Mouse (Mus musculus) hindbrain, embryonic 11.5 days (tissue): ENCODE results near the gene Tubb2b. TPM values are rescaled to one million over a fixed set of nuclear protein-coding genes. Genes with fewer than 3 reads are reported as not detected.

Source experiments
- polyA plus RNA-seq: library from polyadenylated mRNA; unstranded; fragments of >200 nt; fragmentation: Nextera tagmentation; extraction: Ambion mirVana; gene quantifications from 2 replicates; pipeline ENCODE4 v1.2.1, GENCODE M21; 2014

Tubb2b gene
- polyA plus RNA-seq, 1 experiment from 2014 or later, result 318 TPM

Other genes starting within 250 kb of the Tubb2b start
- gene Serpinb6c, start 224.8 kb downstream of the Tubb2b start, polyA plus RNA-seq, result 0.25 TPM in 1 of 2 replicates, not detected in the other
- gene Nqo2, start 165.8 kb downstream of the Tubb2b start, polyA plus RNA-seq, result 21.6 and 23.4 TPM in 2 replicates
- gene Ripk1, start 128.1 kb downstream of the Tubb2b start, polyA plus RNA-seq, result 8.9 and 10.1 TPM in 2 replicates
- 36.1 and 38.7 TPM in 2 replicates for gene Serpinb6a, start 127.7 kb downstream of the Tubb2b start, polyA plus RNA-seq
- gene Bphl, start 92.9 kb downstream of the Tubb2b start, polyA plus RNA-seq, result 30.3 and 31.1 TPM in 2 replicates
- gene Tubb2a, start 52.5 kb downstream of the Tubb2b start, polyA plus RNA-seq, result 422 and 447 TPM in 2 replicates
- 92.0 and 95.8 TPM in 2 replicates for gene Psmg4, start 32.5 kb upstream of the Tubb2b start, polyA plus RNA-seq
- gene Slc22a23, start 214.7 kb upstream of the Tubb2b start, polyA plus RNA-seq, result 9.6 and 11.9 TPM in 2 replicates